ENCODE assay signal across 12 mouse cellular contexts in the genomic region with DNA sequence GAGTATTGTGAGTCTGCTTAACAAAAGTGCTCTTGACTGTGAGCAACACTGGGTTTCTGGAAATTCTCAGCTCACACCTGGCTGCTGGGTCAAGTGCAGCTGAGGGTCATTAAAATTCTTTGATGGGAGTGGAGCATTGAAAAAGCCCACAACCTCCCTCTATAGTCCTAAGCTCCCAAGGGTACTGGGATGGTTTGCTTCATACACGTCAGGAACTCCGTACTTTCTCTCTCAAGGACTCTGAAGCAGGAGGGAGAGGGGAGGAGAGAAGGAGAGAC. TPM values are rescaled to one million over a fixed set of nuclear protein-coding genes. Genes with fewer than 3 reads are reported as not detected.
DNase-seq lines count a peak whose midpoint lies in the region; ATAC-seq lines count a peak whose summit lies in the region.
"Had no signal": no experiment of that assay in that cellular context is flagged by ENCODE, and none has a peak within 500 bp of the region (broad histone marks: within the 10 kb centered on the region; RNA-seq: fewer than 3 reads in every experiment).

No protein-coding gene starts in this region.

- no peak overlapping the region for H3K4me3 ChIP-seq in kidney, embryonic 15.5 days (replicated peaks)
- H3K4me3 ChIP-seq in heart, embryonic 13.5 days, result no peak overlapping the region
- H3K4me3 ChIP-seq in limb, embryonic 13.5 days, result no peak overlapping the region
- H3K4me3 ChIP-seq: neural tube, embryonic 15.5 days had no signal

- H3K36me3 ChIP-seq in kidney, embryonic 15.5 days, result no peaks in the 10 kb centered on the region
- H3K36me3 ChIP-seq in heart, embryonic 13.5 days, result no peaks in the 10 kb centered on the region
- no peaks in the 10 kb centered on the region for H3K36me3 ChIP-seq in limb, embryonic 13.5 days
- H3K36me3 ChIP-seq: neural tube, embryonic 15.5 days had no signal

- H3K4me1 ChIP-seq in kidney, embryonic 15.5 days, result peaks cover 15% of the 10 kb centered on the region
- peaks cover 33% of the 10 kb centered on the region for H3K4me1 ChIP-seq in heart, embryonic 13.5 days
- peaks cover 22% of the 10 kb centered on the region for H3K4me1 ChIP-seq in limb, embryonic 13.5 days
- H3K4me1 ChIP-seq: neural tube, embryonic 15.5 days had no signal

- H3K27ac ChIP-seq in kidney, embryonic 15.5 days, result no peak overlapping the region
- peak overlapping the region; percentile 86 for H3K27ac ChIP-seq in heart, embryonic 13.5 days (replicated peaks)
- peak overlapping the region; percentile 63; the same call in 1 of the 2 replicates for H3K27ac ChIP-seq in limb, embryonic 13.5 days
- H3K27ac ChIP-seq: neural tube, embryonic 15.5 days had no signal

- peak; percentile 22; the same call in 1 of the 2 replicates for ATAC-seq in kidney, embryonic 15.5 days (replicated peaks; ENCODE audit: low FRiP score)
- ATAC-seq in heart, embryonic 13.5 days (ENCODE audit: extremely low read depth, insufficient number of reproducible peaks, low FRiP score, low TSS enrichment), result peak; percentile 59; the same call in 1 of the 2 replicates
- ATAC-seq in limb, embryonic 13.5 days (ENCODE audit: low FRiP score, low read depth), result peak; percentile 89

- H3K9ac ChIP-seq in kidney, embryonic 15.5 days, result no peak overlapping the region
- H3K9ac ChIP-seq in heart, embryonic 13.5 days, result no peak overlapping the region
- H3K9ac ChIP-seq in limb, embryonic 13.5 days, result no peak overlapping the region
- H3K9ac ChIP-seq: neural tube, embryonic 15.5 days had no signal

- no peaks in the 10 kb centered on the region for H3K27me3 ChIP-seq in kidney, embryonic 15.5 days
- H3K27me3 ChIP-seq in heart, embryonic 13.5 days (replicated peaks), result no peaks in the 10 kb centered on the region
- H3K27me3 ChIP-seq in limb, embryonic 13.5 days, result no peaks in the 10 kb centered on the region
- H3K27me3 ChIP-seq: neural tube, embryonic 15.5 days had no signal

- no peaks in the 10 kb centered on the region for H3K9me3 ChIP-seq in kidney, embryonic 15.5 days (replicated peaks)
- no peaks in the 10 kb centered on the region; the same call in 1 of the 2 replicates for H3K9me3 ChIP-seq in heart, embryonic 13.5 days
- no peaks in the 10 kb centered on the region for H3K9me3 ChIP-seq in limb, embryonic 13.5 days
- H3K9me3 ChIP-seq: neural tube, embryonic 15.5 days had no signal

- no peak for DNase-seq in kidney, adult 9 months
- peak; percentile 20 to 34 for DNase-seq in lung, postnatal 4 days
- DNase-seq in urinary bladder, adult 2 months (ENCODE audit: low spot score), result no peak
- no peak for DNase-seq in cerebellum, postnatal 14 days
- DNase-seq: adrenal gland, adult 8-10 months; cerebellum, postnatal 36 days; kidney, adult 18-20 months; thymus, postnatal 14 days had no signal

- no peak overlapping the region for H3K4me2 ChIP-seq in kidney, embryonic 15.5 days
- peak overlapping the region; percentile 55 for H3K4me2 ChIP-seq in heart, embryonic 13.5 days
- H3K4me2 ChIP-seq in limb, embryonic 13.5 days (replicated peaks), result peak overlapping the region; percentile 25
- H3K4me2 ChIP-seq: neural tube, embryonic 15.5 days had no signal

- 24% methylated on average over 2 of the region's 2 CpGs for WGBS in kidney, embryonic 15.5 days
- WGBS in heart, embryonic 13.5 days, result 22% methylated on average over 2 of the region's 2 CpGs
- 10% methylated on average over 2 of the region's 2 CpGs for WGBS in limb, embryonic 13.5 days

RNA-seq across cellular contexts. Expression of gene Homer2, which starts 19.3 kb away (rescaled TPM):
- polyA plus RNA-seq in kidney, embryonic 15.5 days (2015; fragmentation: Nextera tagmentation; extraction: Ambion mirVana), result 13.3 and 14.8 TPM in 2 replicates
- polyA plus RNA-seq in heart, embryonic 13.5 days (2015; fragmentation: Nextera tagmentation; extraction: Ambion mirVana), result 73.4 and 82.1 TPM in 2 replicates
- polyA plus RNA-seq in limb, embryonic 13.5 days (2015; fragmentation: Nextera tagmentation; extraction: Ambion mirVana), result 35.2 and 36.7 TPM in 2 replicates
- polyA plus RNA-seq in urinary bladder, adult 2 months (2012; rRNA removed), result 25.4 and 29.3 TPM in 2 replicates

RNA-seq across cellular contexts. Expression of gene Ramac, which starts 36.1 kb away (rescaled TPM):
- polyA plus RNA-seq in kidney, embryonic 15.5 days (2015; fragmentation: Nextera tagmentation; extraction: Ambion mirVana), result 125 and 138 TPM in 2 replicates
- 75.0 and 80.7 TPM in 2 replicates for polyA plus RNA-seq in heart, embryonic 13.5 days (2015; fragmentation: Nextera tagmentation; extraction: Ambion mirVana)
- 118 and 124 TPM in 2 replicates for polyA plus RNA-seq in limb, embryonic 13.5 days (2015; fragmentation: Nextera tagmentation; extraction: Ambion mirVana)
- 73.3 and 76.1 TPM in 2 replicates for polyA plus RNA-seq in urinary bladder, adult 2 months (2012; rRNA removed)

Comparison
In these comparisons a context has a peak if more than half of its experiments do, and no peak if none do; other contexts are left out.
1. ATAC-seq: peak in every context shown above with its lines; median percentile 89 in limb, embryonic 13.5 days; 59 in heart, embryonic 13.5 days; 22 in kidney, embryonic 15.5 days.
2. DNase-seq: peak in lung, postnatal 4 days (2 of 2); none in kidney, adult 9 months (single experiment), urinary bladder, adult 2 months (single experiment) and cerebellum, postnatal 14 days (0 of 2).